Mouse (Mus musculus): ENCODE measurements around the gene Hoxc10.

Hoxc10 gene

GRCm38 (mm10) chr15:102990461-102991397, 24.1 kb downstream of the Hoxc10 start, which contains the start of gene Hoxc8:
Hoxc8 (plus strand) TSS chr15:102990607.
- peak; percentile 72 for DNase-seq (ENCODE audit: low spot score)

DNA sequence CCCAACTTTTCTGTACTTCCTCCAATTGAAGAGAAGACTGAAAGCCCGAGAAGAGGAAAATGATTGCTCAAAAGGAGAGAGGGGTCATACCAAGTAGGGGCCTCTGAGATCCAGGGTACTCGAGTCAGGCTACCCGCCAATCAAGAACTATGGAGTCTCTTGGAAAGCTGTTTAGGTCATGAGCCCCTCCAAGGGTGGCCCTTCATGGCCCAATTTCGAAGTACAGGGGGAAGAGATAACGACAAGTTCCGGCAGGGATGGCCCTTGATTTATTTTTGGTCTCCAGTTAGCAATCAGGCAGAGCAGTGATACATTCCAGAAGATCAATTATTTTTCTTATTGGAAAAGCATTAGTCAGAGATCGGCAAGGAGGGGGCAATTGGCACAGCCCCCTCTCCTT, 25.2 kb downstream of the Hoxc10 start:
- no peak for DNase-seq (ENCODE audit: low spot score)

GRCm38 (mm10) chr15:102992206-102992605, 25.6 kb downstream of the Hoxc10 start:
- DNase-seq (ENCODE audit: low spot score): no peak

DNA sequence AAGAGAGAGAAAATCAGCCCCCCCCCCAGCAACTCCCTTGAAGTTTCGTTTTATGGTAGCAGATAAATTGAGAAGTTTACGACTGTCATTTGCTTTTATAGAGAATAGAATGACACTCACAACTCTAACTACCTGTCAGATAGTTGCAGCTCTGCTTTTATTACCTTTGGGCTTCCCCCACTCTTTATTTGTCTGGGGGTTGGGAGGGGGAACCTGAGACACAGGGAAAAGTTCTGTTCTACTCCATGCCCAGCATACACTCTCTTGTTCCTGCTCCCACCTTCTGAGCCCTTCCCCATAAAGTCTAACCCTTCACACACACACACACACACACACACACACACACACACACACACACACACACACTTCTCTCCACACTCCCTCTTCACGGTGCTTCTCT, 26.3 kb downstream of the Hoxc10 start:
- DNase-seq (ENCODE audit: low spot score): no peak

GRCm38 (mm10) chr15:102996548-102996947, 30.0 kb downstream of the Hoxc10 start:
- no peak for DNase-seq (ENCODE audit: low spot score)

GRCm38 (mm10) chr15:102997431-102997830, 30.8 kb downstream of the Hoxc10 start:
- DNase-seq (ENCODE audit: low spot score): no peak

DNA sequence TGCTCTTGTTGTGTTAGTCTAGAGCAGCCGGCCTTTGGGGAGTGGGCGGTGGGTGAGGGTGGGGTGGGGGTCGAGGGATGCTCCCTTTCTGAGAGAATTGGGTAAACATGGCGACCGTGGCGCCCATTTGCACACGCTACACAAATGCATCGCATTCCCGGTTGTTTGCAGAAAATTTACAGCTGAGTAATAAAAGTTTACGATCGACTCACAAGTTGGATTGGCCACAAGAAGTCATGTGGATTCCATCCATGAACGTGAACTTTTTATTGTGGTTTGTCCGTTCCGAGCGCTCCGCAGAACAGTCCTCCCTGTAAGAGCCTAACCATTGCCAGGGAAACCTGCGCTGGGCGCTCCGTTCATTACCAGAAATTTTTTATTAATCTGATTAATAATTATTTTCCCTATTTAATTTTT, 31.4 kb downstream of the Hoxc10 start, which contains the start of gene Hoxc6:
Gene Hoxc6 (plus strand): TSS at position 319 of the 417 bp plus-strand sequence.
- DNase-seq (ENCODE audit: low spot score): peak; percentile 76

DNA sequence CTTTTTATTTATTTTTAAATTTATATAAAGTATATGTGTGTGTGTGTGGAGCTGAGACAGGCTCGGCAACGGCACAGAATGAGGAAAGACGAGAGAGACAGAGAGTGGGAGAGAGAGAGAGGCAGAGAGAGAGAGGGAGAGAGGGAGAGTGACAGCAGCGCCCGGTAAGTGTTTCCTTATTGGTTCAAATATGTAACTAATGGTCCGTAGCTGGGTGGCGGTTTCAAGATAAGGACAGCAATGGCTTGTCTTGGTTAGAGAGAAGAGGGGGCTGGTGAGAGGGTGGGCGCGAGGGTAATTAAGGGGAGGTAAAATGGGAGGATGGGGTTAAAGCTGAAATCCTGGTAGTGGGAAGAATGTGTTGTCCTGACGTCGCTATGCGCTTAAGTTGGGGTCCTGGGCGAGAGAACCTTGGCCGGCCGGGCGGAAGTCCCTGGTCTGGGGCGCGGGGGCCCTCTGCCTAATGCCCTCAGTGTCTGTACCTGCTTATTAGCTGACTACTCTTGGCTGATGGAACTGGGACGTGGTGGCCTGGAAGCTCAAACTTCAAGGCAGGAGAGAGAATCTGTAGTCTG, 32.1 kb downstream of the Hoxc10 start:
- no peak for DNase-seq (ENCODE audit: low spot score)

DNA sequence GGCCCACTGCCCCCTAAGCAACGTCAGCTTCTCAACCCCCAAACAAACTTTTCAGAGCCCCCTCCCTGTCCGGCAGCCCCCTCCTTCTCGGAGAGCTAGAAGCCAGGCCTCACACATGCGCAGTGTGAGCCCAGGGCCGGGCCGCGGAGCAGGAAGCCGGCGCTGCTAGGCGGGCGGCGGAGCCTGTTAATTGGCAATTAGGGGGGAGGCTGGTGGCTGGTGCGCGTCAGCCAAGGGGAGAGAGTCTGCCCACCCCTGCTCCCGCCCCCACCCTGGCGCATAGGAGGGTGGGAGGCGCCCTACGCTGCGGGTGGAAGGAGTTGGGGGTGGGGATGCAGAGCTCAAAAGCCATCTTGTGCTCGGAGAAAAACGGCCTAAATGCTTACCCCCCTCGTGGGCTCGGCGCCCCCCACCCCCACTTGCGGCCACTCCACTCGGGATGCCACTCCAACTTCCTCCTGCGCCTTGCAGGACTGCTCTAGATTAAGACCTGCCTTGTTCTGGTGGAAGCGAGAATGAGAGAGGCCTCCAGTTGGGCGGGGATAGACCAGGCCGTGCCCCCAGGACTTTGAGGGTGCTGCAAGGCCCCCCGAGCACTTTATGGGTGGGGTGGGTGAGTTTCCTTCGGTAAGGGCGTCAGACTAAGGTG, 32.7 kb downstream of the Hoxc10 start:
- DNase-seq (ENCODE audit: low spot score): peak; percentile 86

DNA sequence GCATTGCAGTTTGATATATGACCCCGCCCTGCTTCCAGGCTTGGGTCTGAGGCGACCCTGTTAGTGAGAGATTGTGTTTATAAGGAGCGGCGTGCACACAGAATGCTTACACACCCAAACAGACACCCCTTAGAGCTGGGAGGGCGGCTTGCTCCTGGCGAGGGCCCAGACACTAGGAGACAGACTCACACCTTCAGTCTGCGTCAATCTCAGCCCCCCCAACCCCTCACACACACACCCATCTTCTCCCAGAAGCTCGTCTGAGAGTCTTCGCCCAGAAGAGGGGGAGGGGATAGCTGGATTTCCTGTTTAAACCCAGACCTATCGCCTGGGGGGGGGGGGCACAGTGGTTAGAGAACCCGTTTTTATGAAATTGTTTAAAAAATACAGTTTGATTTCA, 33.4 kb downstream of the Hoxc10 start:
- DNase-seq (ENCODE audit: low spot score): no peak

DNA sequence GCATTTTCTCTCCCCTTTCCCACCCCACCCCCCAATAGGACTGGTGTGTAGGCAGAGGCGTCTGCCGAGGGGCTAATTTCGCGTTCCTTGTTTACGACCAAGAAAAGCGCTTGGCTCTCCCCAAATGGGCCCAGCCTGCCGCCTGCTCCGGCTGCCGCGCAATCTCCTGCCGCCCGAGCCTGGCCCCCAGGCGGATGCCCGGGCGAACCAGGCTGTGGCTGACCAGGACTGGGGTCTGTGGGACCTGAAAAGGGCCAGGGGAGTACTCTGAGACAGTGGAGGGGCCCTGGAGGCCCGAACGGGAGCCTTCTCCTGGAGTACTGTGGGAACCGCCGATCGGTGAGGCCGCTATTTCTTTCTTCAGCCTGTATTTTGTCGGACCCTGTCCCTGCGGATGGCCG, 33.9 kb downstream of the Hoxc10 start:
- DNase-seq (ENCODE audit: low spot score): no peak

DNA sequence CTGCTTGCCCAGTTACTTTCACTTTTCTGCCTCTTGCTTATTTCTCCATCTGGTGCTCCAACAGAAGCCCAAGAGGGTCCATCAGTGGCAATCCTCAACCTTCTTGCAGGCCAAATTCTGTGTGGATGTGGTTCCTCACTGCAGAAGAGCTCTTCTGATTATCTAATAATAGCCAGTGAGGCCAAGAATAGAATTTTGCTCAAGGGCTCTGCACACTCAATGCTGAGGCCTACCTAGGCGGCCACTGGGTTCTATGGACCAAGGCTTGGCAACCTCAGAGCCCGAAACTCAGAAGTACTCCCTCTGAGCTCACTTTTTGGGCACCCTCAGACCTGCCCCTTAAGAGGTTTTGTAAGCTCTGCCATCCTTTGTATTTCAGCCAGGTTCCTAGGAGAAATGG, 34.8 kb downstream of the Hoxc10 start:
- no peak for DNase-seq (ENCODE audit: low spot score)

DNA sequence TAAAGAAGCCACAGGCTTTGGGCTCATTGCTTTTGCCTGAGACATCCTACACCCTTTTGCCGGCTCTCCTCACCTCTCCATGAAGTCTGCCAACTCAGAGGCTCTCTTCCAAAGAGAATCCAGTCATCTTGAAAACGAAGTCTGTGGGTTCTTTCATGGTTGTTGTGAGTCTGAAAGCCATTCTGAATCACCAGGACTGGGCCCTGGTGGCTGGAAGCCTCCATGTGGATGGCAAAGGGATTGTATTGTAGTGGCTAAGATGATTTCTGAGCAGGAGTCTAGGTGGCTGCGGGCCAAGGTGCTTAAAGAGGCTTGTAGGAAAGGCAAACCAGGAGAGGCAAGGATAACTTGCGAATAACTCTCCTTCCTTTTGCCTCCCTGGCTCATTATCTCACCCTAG, 35.6 kb downstream of the Hoxc10 start:
- DNase-seq (ENCODE audit: low spot score): no peak

DNA sequence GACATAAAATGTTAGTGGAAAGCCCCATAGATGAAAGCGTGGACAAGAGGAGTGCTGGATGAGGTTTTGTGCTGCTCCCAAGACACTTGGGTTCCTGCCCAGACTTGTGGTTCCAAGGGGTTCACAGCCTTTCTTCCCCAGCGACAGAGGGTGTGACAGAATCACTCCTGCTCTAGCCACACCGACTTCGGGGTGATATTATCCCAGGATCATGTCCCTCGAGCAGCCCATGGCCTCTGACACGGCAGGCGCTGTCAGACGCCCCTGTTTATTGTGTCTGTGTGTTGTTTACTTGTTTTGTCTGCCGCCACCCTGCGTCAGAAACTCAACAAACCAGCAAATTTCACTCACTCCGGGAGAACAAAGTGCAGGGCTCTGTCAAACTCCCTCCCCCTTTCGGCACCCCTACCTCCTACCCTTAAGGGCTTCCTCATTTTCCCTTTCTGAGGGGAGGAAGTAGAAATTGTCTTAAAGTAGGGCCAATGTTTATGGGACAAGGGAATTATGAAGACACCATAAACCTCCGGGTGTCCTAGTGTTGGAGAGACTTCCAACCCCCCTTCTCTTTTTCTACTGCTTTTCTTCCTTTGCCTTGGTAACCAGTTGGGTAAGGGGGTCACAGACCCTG, 36.3 kb downstream of the Hoxc10 start:
- DNase-seq (ENCODE audit: low spot score): no peak

- DNase-seq (ENCODE audit: low spot score): peak; percentile 74
These were observed 38.7 kb downstream of the Hoxc10 start for GRCm38 (mm10) chr15:103005308-103005707.

DNA sequence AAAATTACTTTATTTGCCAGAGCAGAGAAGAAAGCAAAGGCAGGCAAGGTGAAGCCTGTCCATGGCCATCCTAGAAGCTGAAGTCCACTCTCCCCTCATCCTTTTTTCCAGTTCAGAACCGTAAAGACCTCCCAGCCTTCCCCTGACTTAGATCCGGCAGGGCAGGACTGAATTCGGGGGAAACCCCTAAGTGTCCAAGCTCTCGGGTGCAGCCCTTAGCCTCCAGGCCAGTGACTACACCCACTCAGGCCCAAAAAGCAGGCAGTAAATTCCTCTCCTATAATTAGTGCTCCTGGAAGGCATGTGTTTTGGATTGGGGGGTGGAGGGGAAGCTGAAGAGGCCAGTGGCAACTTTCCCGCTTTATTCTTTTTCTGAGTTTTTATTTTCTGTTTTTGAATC, 39.2 kb downstream of the Hoxc10 start:
- DNase-seq (ENCODE audit: low spot score): peak; percentile 16

GRCm38 (mm10) chr15:103006326-103006725, 39.7 kb downstream of the Hoxc10 start:
- DNase-seq (ENCODE audit: low spot score): no peak

- peak; percentile 71 for DNase-seq (ENCODE audit: low spot score)
These were observed 42.9 kb downstream of the Hoxc10 start for GRCm38 (mm10) chr15:103009265-103010111.

GRCm38 (mm10) chr15:103010112-103010846, 43.7 kb downstream of the Hoxc10 start:
- DNase-seq (ENCODE audit: low spot score): peak; percentile 44

DNA sequence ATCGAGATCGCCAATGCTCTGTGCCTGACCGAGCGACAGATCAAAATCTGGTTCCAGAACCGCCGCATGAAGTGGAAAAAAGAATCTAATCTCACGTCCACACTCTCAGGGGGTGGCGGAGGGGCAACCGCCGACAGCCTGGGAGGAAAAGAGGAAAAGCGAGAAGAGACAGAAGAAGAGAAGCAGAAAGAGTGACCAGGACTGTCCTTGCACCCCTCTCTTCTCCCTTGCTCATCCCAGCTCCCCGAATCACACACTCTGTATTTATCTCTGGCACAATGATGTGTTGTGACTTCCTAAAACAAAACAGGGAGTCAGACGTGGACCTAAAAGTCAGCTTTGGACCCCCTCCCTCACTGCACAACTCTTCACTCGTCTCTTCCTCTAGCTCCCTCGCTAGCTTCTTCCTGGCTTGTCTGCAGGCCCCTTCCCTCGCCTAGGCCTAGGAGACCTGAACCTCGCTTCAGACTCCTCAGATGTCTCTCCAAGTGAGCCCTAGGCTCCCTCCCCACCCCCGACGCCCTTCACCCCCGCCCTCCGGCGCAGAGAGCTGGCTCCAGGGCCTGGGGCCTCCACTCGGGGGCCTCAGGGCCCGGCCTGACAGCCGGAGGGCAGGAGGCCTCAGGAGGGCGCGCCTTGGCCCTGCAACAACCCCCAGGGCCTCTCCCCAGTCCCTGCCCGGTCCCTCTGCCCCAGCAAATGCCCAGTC, 44.4 kb downstream of the Hoxc10 start:
- DNase-seq (ENCODE audit: low spot score): peak; percentile 53

Measured in embryo, embryonic 10 days (tissue).